Mouse (Mus musculus) regulatory T cell (primary cell): ENCODE measurements around the gene Ptgdr.
"Not testable (repeated sequence)": the region's sequence is repeated elsewhere in the genome, so short reads cannot be mapped to it uniquely, and the experiment has no call there.

ENCODE experiments used
- in situ Hi-C: fragments of 300-600 bp; cut with MboI, MseI; formaldehyde crosslinking; loops from one replicate; pipeline ENCODE4 v1.15.1; 2025; ENCODE audit warnings: high pct_unique_total_duplicates

Gene Ptgdr

GRCm38 (mm10) chr14:44813152-44813551, 46.0 kb downstream of the Ptgdr start:
- in situ Hi-C loops, result not testable (repeated sequence)
